Mouse (Mus musculus) heart, embryonic 16.5 days (tissue): ENCODE results near the gene Prdm11. TPM values are rescaled to one million over a fixed set of nuclear protein-coding genes. Genes with fewer than 3 reads are reported as not detected.

Source experiments
- ATAC-seq: fragments of 200-750 bp; cut with Nextera tagmentation; replicated peaks from 2 replicates; pipeline ENCODE4 v1.8.0; 2017; ENCODE audit warnings: moderate number of reproducible peaks; ENCODE audit not compliant: insufficient read depth, low FRiP score; ENCODE audit errors: extremely low read depth
- H3K27ac ChIP-seq: fragments of 300-500 bp; sonication (generic); 2 replicates; pipeline ENCODE4 v1.5.1; 2014; ENCODE audit warnings: mild to moderate bottlenecking, low read length, control low read depth, moderate library complexity
- H3K27me3 ChIP-seq: fragments of 300-500 bp; sonication (generic); 2 replicates; pipeline ENCODE4 v1.6.1; 2014; ENCODE audit warnings: low read length, mixed read lengths; ENCODE audit not compliant: control insufficient read depth, insufficient read depth
- H3K36me3 ChIP-seq: fragments of 300-500 bp; sonication (generic); 2 replicates; pipeline ENCODE4 v1.6.1; 2014; ENCODE audit not compliant: control insufficient read depth, insufficient read depth
- H3K4me1 ChIP-seq: fragments of 300-500 bp; sonication (generic); 2 replicates; pipeline ENCODE4 v1.6.1; 2014; ENCODE audit warnings: low read length, mixed read lengths; ENCODE audit not compliant: control insufficient read depth, insufficient read depth
- H3K4me2 ChIP-seq: fragments of 300-500 bp; sonication (generic); 2 replicates; pipeline ENCODE4 v1.6.1; 2014; ENCODE audit warnings: low read depth, mild to moderate bottlenecking, control low read depth, low read length
- H3K4me3 ChIP-seq: fragments of 300-500 bp; sonication (generic); 2 replicates; pipeline ENCODE4 v1.5.1; 2014; ENCODE audit warnings: mild to moderate bottlenecking, control low read depth, low read length
- H3K9ac ChIP-seq: fragments of 300-500 bp; sonication (generic); 2 replicates; pipeline ENCODE4 v1.6.1; 2014; ENCODE audit warnings: low read length, control low read depth
- H3K9me3 ChIP-seq: fragments of 300-500 bp; sonication (generic); replicated peaks from 2 replicates; pipeline ENCODE4 v1.6.1; 2016; ENCODE audit warnings: low read length; ENCODE audit not compliant: control insufficient read depth
- WGBS: fragments of 180-500 bp; shearing (Covaris S2); extraction: QIAGEN DNeasy Blood & Tissue Kit; methylation state at CpG from one replicate; pipeline ENCODE4 v1.1.7; 2014; 5-methylcytosine and 5-hydroxymethylcytosine counted together
- polyA plus RNA-seq: library from polyadenylated mRNA; unstranded; fragments of >200 nt; fragmentation: Nextera tagmentation; extraction: Ambion mirVana; gene quantifications from 2 replicates; pipeline ENCODE4 v1.2.1, GENCODE M21; 2015

Prdm11 gene
- polyA plus RNA-seq, 1 experiment from 2014 or later: 3.7 TPM

- H3K9ac ChIP-seq: no peak overlapping the region
- peaks cover 6% of the 10 kb centered on the region for H3K4me1 ChIP-seq
- H3K4me3 ChIP-seq: no peak overlapping the region
- 57% methylated on average over 7 of the region's 7 CpGs for WGBS
- H3K36me3 ChIP-seq: no peaks in the 10 kb centered on the region
- no peaks in the 10 kb centered on the region for H3K9me3 ChIP-seq
- H3K4me2 ChIP-seq: no peak overlapping the region
- H3K27me3 ChIP-seq: no peaks in the 10 kb centered on the region
- no peak for ATAC-seq
- no peak overlapping the region; the same call in 1 of the 2 replicates for H3K27ac ChIP-seq
These were observed 97.2 kb downstream of the Prdm11 start for GRCm38 (mm10) chr2:92948699-92949300.

GRCm38 (mm10) chr2:92947981-92948698, 97.8 kb downstream of the Prdm11 start:
- H3K9ac ChIP-seq: no peak overlapping the region
- peaks cover 8% of the 10 kb centered on the region for H3K4me1 ChIP-seq
- H3K27ac ChIP-seq: no peak overlapping the region; the same call in 1 of the 2 replicates
- no peaks in the 10 kb centered on the region for H3K9me3 ChIP-seq
- 0 out of 2 replicates have a peak, but pooled peaks have one; percentile 15 for ATAC-seq
- H3K36me3 ChIP-seq: no peaks in the 10 kb centered on the region
- H3K4me3 ChIP-seq: no peak overlapping the region
- H3K4me2 ChIP-seq: peak overlapping the region; percentile 15; the same call in 1 of the 2 replicates
- H3K27me3 ChIP-seq: no peaks in the 10 kb centered on the region
- 8% methylated on average over 12 of the region's 12 CpGs for WGBS

- Histone ChIP-seq H3K4me1 (peaks cover 8% of the 10 kb centered on the region), H3K4me2 (no peak overlapping the region), H3K27ac (peak overlapping the region; percentile 26; the same call in 1 of the 2 replicates), H3K9me3 (no peaks in the 10 kb centered on the region), H3K9ac (no peak overlapping the region), H3K36me3 (no peaks in the 10 kb centered on the region), H3K4me3 (no peak overlapping the region), H3K27me3 (no peaks in the 10 kb centered on the region)
- ATAC-seq: peak; percentile 35
- WGBS: 82% methylated on average over 11 of the region's 11 CpGs
These were observed 100.0 kb downstream of the Prdm11 start for GRCm38 (mm10) chr2:92945824-92946598.

- 91% methylated on average over 11 of the region's 11 CpGs for WGBS
- no peaks in the 10 kb centered on the region for H3K9me3 ChIP-seq
- H3K27ac ChIP-seq: no peak overlapping the region
- H3K4me3 ChIP-seq: no peak overlapping the region
- no peak for ATAC-seq
- no peaks in the 10 kb centered on the region for H3K36me3 ChIP-seq
- H3K9ac ChIP-seq: no peak overlapping the region
- no peaks in the 10 kb centered on the region for H3K27me3 ChIP-seq
- H3K4me2 ChIP-seq: no peak overlapping the region
- H3K4me1 ChIP-seq: peaks cover 8% of the 10 kb centered on the region
These were observed 100.7 kb downstream of the Prdm11 start for GRCm38 (mm10) chr2:92945125-92945746.

- Histone ChIP-seq H3K4me1 (peaks cover 8% of the 10 kb centered on the region), H3K9ac (no peak overlapping the region), H3K27ac (no peak overlapping the region; the same call in 1 of the 2 replicates), H3K9me3 (no peaks in the 10 kb centered on the region), H3K27me3 (no peaks in the 10 kb centered on the region), H3K4me2 (no peak overlapping the region), H3K36me3 (no peaks in the 10 kb centered on the region), H3K4me3 (no peak overlapping the region)
- ATAC-seq: no peak
- WGBS: 78% methylated on average over 3 of the region's 3 CpGs
These were observed 101.6 kb downstream of the Prdm11 start for GRCm38 (mm10) chr2:92944356-92944755.

GRCm38 (mm10) chr2:92943406-92943805, 102.6 kb downstream of the Prdm11 start:
- Histone ChIP-seq H3K36me3 (no peaks in the 10 kb centered on the region), H3K4me3 (no peak overlapping the region), H3K27ac (peak overlapping the region; percentile 49; the same call in 1 of the 2 replicates), H3K9ac (no peak overlapping the region), H3K9me3 (no peaks in the 10 kb centered on the region), H3K4me1 (peaks cover 8% of the 10 kb centered on the region), H3K27me3 (no peaks in the 10 kb centered on the region), H3K4me2 (no peak overlapping the region)
- no peak for ATAC-seq
- 42% methylated on average over 3 of the region's 3 CpGs for WGBS

GRCm38 (mm10) chr2:92941463-92941862, 104.5 kb downstream of the Prdm11 start:
- H3K27me3 ChIP-seq: no peaks in the 10 kb centered on the region
- H3K9me3 ChIP-seq: no peaks in the 10 kb centered on the region
- no peak overlapping the region for H3K27ac ChIP-seq
- H3K4me2 ChIP-seq: no peak overlapping the region
- 61% methylated on average over 3 of the region's 3 CpGs for WGBS
- no peak for ATAC-seq
- 0 out of 2 replicates have a peak, but pooled peaks cover 3% of the 10 kb centered on the region for H3K4me1 ChIP-seq
- no peak overlapping the region for H3K4me3 ChIP-seq
- H3K36me3 ChIP-seq: no peaks in the 10 kb centered on the region
- H3K9ac ChIP-seq: no peak overlapping the region

GRCm38 (mm10) chr2:92940963-92941362, 105.0 kb downstream of the Prdm11 start:
- no peak overlapping the region for H3K27ac ChIP-seq
- H3K4me2 ChIP-seq: no peak overlapping the region
- H3K27me3 ChIP-seq: no peaks in the 10 kb centered on the region
- H3K36me3 ChIP-seq: no peaks in the 10 kb centered on the region
- H3K4me3 ChIP-seq: no peak overlapping the region
- no peak for ATAC-seq
- H3K9ac ChIP-seq: no peak overlapping the region
- H3K9me3 ChIP-seq: no peaks in the 10 kb centered on the region
- 79% methylated on average over 9 of the region's 9 CpGs for WGBS
- 0 out of 2 replicates have a peak, but pooled peaks cover 3% of the 10 kb centered on the region for H3K4me1 ChIP-seq
